Mouse (Mus musculus) liver, postnatal 0 days (tissue): ENCODE results near the gene Olfr418. TPM values are rescaled to one million over a fixed set of nuclear protein-coding genes. Genes with fewer than 3 reads are reported as not detected.

Experiments used
- ATAC-seq: fragments of 200-750 bp; cut with Nextera tagmentation; 2 replicates; pipeline ENCODE4 v1.8.0; 2017; ENCODE audit warnings: mild to moderate bottlenecking, moderate library complexity
- DNase-seq: peaks from one replicate; pipeline ENCODE4 v3.0.0-alpha.2; 2016
- H3K27ac ChIP-seq: fragments of 300-500 bp; sonication (generic); 2 replicates; pipeline ENCODE4 v1.5.1; 2014; ENCODE audit warnings: antibody characterized with exemption, moderate library complexity, mild to moderate bottlenecking, low read depth
- H3K27me3 ChIP-seq: fragments of 300-500 bp; sonication (generic); 2 replicates; pipeline ENCODE4 v1.6.1; 2014; ENCODE audit warnings: low read length, control low read depth, mixed read lengths; ENCODE audit not compliant: insufficient read depth
- H3K36me3 ChIP-seq: fragments of 300-500 bp; sonication (generic); replicated peaks from 2 replicates; pipeline ENCODE4 v1.6.1; 2014; ENCODE audit warnings: mild to moderate bottlenecking, control low read depth, low read length, moderate library complexity, mixed read lengths; ENCODE audit not compliant: insufficient read depth
- H3K4me1 ChIP-seq: fragments of 300-500 bp; sonication (generic); 2 replicates; pipeline ENCODE4 v1.6.1; 2014; ENCODE audit warnings: antibody characterized with exemption, mild to moderate bottlenecking, control low read depth; ENCODE audit not compliant: insufficient read depth
- H3K4me2 ChIP-seq: fragments of 300-500 bp; sonication (generic); 2 replicates; pipeline ENCODE4 v1.6.1; 2014; ENCODE audit warnings: low read depth, mild to moderate bottlenecking, low read length, moderate library complexity, mixed read lengths
- H3K4me3 ChIP-seq: fragments of 300-500 bp; sonication (generic); 2 replicates; pipeline ENCODE4 v1.5.1; 2014; ENCODE audit warnings: low read depth, low read length
- H3K9ac ChIP-seq: fragments of 300-500 bp; sonication (generic); replicated peaks from 2 replicates; pipeline ENCODE4 v1.6.1; 2014; ENCODE audit warnings: mild to moderate bottlenecking, moderate library complexity
- H3K9me3 ChIP-seq: fragments of 300-500 bp; sonication (generic); 2 replicates; pipeline ENCODE4 v1.6.1; 2016; ENCODE audit warnings: mild to moderate bottlenecking, control low read depth, low read length, mixed read lengths
- CTCF ChIP-seq: sonication (generic); IDR thresholded peaks from 2 replicates; pipeline ENCODE4 v1.5.1; 2016; ENCODE audit warnings: antibody characterized with exemption, low read depth
- EP300 ChIP-seq: IDR thresholded peaks from 2 replicates; pipeline ENCODE4 v1.6.1; 2016; ENCODE audit warnings: antibody characterized with exemption, low read depth, mild to moderate bottlenecking
- WGBS: fragments of 180-500 bp; shearing (Covaris S2); extraction: QIAGEN DNeasy Blood & Tissue Kit; methylation state at CpG from one replicate; pipeline ENCODE4 v1.1.7; 2014; ENCODE audit not compliant: insufficient replicate concordance; 5-methylcytosine and 5-hydroxymethylcytosine counted together
- polyA plus RNA-seq: library from polyadenylated mRNA; unstranded; fragments of >200 nt; fragmentation: Nextera tagmentation; extraction: Ambion mirVana; gene quantifications from 2 replicates; pipeline ENCODE4 v1.2.1, GENCODE M21; 2015

Gene Olfr418
- polyA plus RNA-seq, 1 experiment from 2014 or later = not detected

- H3K9ac ChIP-seq = no peak overlapping the region
- WGBS = 79% methylated on average over 3 of the region's 3 CpGs
- TF ChIP-seq EP300 = no peak
- TF ChIP-seq CTCF = no peak
- H3K4me2 ChIP-seq = no peak overlapping the region
- no peak for DNase-seq
- no peaks in the 10 kb centered on the region for H3K36me3 ChIP-seq
- H3K9me3 ChIP-seq = no peaks in the 10 kb centered on the region
- no peak overlapping the region for H3K4me3 ChIP-seq
- H3K4me1 ChIP-seq = no peaks in the 10 kb centered on the region
- no peaks in the 10 kb centered on the region for H3K27me3 ChIP-seq
- no peak for ATAC-seq
- no peak overlapping the region for H3K27ac ChIP-seq
Observed at GRCm38 (mm10) chr1:173315725-173316124, 49.9 kb downstream of the Olfr418 start.

DNA sequence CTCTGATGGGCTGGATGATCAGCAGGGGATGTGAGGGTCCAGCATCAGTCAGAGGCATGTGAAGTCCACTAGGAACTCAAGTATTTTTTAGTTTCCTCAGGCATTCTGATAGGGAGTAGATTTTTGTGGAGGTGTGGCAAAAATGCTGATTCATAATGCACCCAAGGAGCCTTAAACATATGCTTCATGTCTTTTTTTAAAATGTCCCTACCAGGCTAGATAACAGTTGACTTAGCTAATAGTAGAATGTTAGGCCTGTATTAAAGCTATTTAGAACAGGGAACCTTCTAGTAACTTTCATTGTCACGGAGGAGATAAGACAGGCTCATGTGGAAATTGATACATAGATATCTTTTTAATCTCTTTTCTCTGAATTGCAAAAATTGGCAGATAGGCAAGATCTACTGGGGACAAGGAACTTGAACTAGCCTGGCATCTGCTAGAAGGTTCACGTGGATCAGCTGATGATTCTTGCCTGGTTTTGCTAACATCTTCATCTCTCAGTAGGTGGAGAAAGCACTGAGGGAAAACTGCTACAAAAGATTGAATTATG is 52.2 kb downstream of the Olfr418 start:
- Histone ChIP-seq H3K27ac (no peak overlapping the region), H3K36me3 (no peaks in the 10 kb centered on the region), H3K4me1 (no peaks in the 10 kb centered on the region), H3K9me3 (no peaks in the 10 kb centered on the region), H3K4me2 (no peak overlapping the region), H3K9ac (no peak overlapping the region), H3K4me3 (no peak overlapping the region), H3K27me3 (no peaks in the 10 kb centered on the region)
- ATAC-seq = no peak
- no peak for TF ChIP-seq CTCF
- no peak for TF ChIP-seq EP300
- no peak for DNase-seq
- 68% methylated on average over 2 of the region's 2 CpGs for WGBS

GRCm38 (mm10) chr1:173321593-173322248 is 55.9 kb downstream of the Olfr418 start:
- Histone ChIP-seq H3K4me1 (peaks cover 3% of the 10 kb centered on the region; the same call in 1 of the 2 replicates), H3K27ac (no peak overlapping the region), H3K4me2 (no peak overlapping the region), H3K9me3 (no peaks in the 10 kb centered on the region), H3K36me3 (no peaks in the 10 kb centered on the region), H3K9ac (no peak overlapping the region), H3K27me3 (0 out of 2 replicates have a peak, but pooled peaks cover 3% of the 10 kb centered on the region), H3K4me3 (no peak overlapping the region)
- DNase-seq (no peak), ATAC-seq (no peak)
- no peak for TF ChIP-seq CTCF
- no peak for TF ChIP-seq EP300
- 74% methylated on average over 8 of the region's 8 CpGs for WGBS

DNA sequence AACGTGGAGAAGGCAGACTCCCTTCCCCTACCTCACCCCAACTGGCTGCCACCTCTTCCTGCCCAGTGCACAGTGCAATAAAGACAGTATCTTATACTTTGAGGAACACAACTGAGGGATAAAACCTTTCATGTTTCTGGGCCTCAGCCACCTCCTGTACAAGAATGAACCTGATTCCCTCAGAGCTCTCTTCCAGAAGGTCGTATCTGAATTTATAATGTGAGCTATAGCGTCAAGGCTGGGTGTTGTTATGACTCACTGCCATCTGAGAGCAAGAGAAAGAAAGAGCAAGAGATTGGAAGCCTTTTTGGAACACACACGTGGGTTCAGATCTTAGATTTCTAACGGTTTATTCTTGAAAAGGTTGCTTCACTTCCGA is 56.4 kb downstream of the Olfr418 start:
- 59% methylated on average over 6 of the region's 6 CpGs for WGBS

More for the DNA sequence above, 56.4 kb downstream of the Olfr418 start:
- Histone ChIP-seq H3K4me3 (no peak overlapping the region), H3K9me3 (no peaks in the 10 kb centered on the region), H3K9ac (no peak overlapping the region), H3K4me2 (no peak overlapping the region), H3K36me3 (no peaks in the 10 kb centered on the region), H3K27ac (no peak overlapping the region), H3K27me3 (0 out of 2 replicates have a peak, but pooled peaks cover 3% of the 10 kb centered on the region), H3K4me1 (peaks cover 3% of the 10 kb centered on the region; the same call in 1 of the 2 replicates)
- TF ChIP-seq CTCF = no peak
- TF ChIP-seq EP300 = no peak
- DNase-seq (no peak), ATAC-seq (no peak)

Other genes with a start within 250 kb of the Olfr418 start
- not detected in 2 replicates for gene Olfr1408, start 128.6 kb upstream of the Olfr418 start, polyA plus RNA-seq
- not detected in 2 replicates for gene Olfr1406, start 75.4 kb upstream of the Olfr418 start, polyA plus RNA-seq
- gene Olfr218, start 68.2 kb upstream of the Olfr418 start, polyA plus RNA-seq = not detected in 2 replicates
- not detected in 2 replicates for gene Olfr1404, start 53.6 kb upstream of the Olfr418 start, polyA plus RNA-seq
- 0.32 and 0.34 TPM in 2 replicates for gene Fcer1a, start 38.8 kb upstream of the Olfr418 start, polyA plus RNA-seq
- gene Mptx2, start 11.8 kb downstream of the Olfr418 start, polyA plus RNA-seq = not detected in 2 replicates
- 16.9 and 21.8 TPM in 2 replicates for gene Ackr1, start 67.7 kb downstream of the Olfr418 start, polyA plus RNA-seq
- gene Aim2, start 84.9 kb downstream of the Olfr418 start, polyA plus RNA-seq = 4.6 and 4.7 TPM in 2 replicates
- gene Cadm3, start 101.7 kb downstream of the Olfr418 start, polyA plus RNA-seq = 0.49 and 0.61 TPM in 2 replicates
- 0.33 and 0.65 TPM in 2 replicates for gene Ifi206, start 225.0 kb downstream of the Olfr418 start, polyA plus RNA-seq